8 mouse cellular contexts compared by ENCODE assay signal in the genomic region with DNA sequence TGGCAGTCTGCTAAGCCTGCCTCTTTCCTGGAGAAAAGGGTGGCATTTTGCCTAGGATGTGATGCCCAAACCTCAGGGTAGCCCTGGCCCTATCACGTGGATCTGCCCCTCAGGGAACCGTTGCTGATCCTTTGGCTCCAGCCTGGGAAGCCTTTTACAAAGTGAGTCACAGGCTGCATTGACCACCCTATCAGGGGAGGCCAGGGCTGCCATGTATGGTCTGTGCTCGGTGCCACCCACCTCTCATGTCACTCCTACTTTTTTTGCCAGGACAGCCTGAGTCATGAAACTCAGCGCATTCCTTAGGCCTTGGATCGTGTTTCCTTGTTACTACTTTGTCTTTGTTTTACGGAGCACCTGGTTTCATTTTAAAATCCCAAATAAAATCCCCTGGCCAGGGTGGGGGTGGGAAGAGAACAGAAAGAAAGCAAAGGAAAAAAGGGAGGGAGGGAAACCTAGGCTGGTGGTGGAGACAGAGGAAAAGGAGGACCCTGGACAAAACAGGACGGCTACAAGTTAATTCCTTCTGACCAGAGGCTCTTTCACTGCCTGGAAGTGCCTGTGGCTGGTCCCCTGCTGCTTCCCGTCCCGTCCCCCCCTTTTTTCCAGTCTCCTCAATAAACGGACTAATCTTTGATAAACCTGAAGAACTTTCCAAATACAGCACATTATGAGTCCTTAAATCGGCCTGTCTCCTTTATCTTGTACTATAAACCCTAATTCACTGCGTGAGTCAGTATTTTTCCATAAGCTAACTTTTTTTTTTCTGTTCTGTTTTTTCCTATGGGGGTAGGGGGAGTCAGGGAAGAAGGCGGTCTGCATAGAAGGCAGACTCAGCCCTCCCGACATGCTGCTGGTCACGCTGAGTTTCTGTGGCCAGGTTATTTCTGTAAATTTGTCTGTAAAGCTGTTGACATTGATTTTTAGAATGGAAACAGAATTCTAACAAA. TPM values are rescaled to one million over a fixed set of nuclear protein-coding genes. Genes with fewer than 3 reads are reported as not detected.
DNase-seq lines count a peak whose midpoint lies in the region; ATAC-seq and TF ChIP-seq lines count a peak whose summit lies in the region.

No protein-coding gene starts in this region.

- peak; percentile 62 to 75 for DNase-seq in cerebellum, adult 18-20 months
- peak; percentile 48 for DNase-seq in forebrain, postnatal 0 days
- DNase-seq in hindbrain, embryonic 14.5 days (ENCODE audit: low spot score), result peak; percentile 42
- no peak for DNase-seq in thymus, postnatal 14 days
- DNase-seq in right cerebral cortex, postnatal 10 days (ENCODE audit: low spot score in 2 of 2), result no peak

- H3K27ac ChIP-seq in forebrain, postnatal 0 days (ENCODE audit: low read depth, low read length), result no peak overlapping the region
- H3K27ac ChIP-seq in hindbrain, embryonic 14.5 days, result peak overlapping the region; percentile 63
- no peak overlapping the region for H3K27ac ChIP-seq in liver, embryonic 12.5 days
- no peak overlapping the region for H3K27ac ChIP-seq in neural tube, embryonic 12.5 days

- peaks cover 18% of the 10 kb centered on the region for H3K4me1 ChIP-seq in forebrain, postnatal 0 days (ENCODE audit: insufficient read depth)
- H3K4me1 ChIP-seq in hindbrain, embryonic 14.5 days (replicated peaks; ENCODE audit: control insufficient read depth, insufficient read depth, low read length), result peaks cover 22% of the 10 kb centered on the region
- peaks cover 13% of the 10 kb centered on the region for H3K4me1 ChIP-seq in liver, embryonic 12.5 days
- H3K4me1 ChIP-seq in neural tube, embryonic 12.5 days, result peaks cover 20% of the 10 kb centered on the region

- no peaks in the 10 kb centered on the region for H3K79me2 ChIP-seq in C2C12 (ENCODE audit: control insufficient read depth, insufficient read depth)

- peak overlapping the region; percentile 59 for H3ac ChIP-seq in C2C12 (ENCODE audit: control insufficient read depth, insufficient read length, low read depth)

- peak overlapping the region; percentile 30 for H3K4me3 ChIP-seq in C2C12 (ENCODE audit: insufficient read depth, poor library complexity, severe bottlenecking)
- H3K4me3 ChIP-seq in forebrain, postnatal 0 days (ENCODE audit: low read depth, low read length), result peak overlapping the region; percentile 39; the same call in 1 of the 2 replicates
- H3K4me3 ChIP-seq in hindbrain, embryonic 14.5 days (replicated peaks; ENCODE audit: low read length), result peak overlapping the region; percentile 36
- H3K4me3 ChIP-seq in liver, embryonic 12.5 days, result no peak overlapping the region
- no peak overlapping the region for H3K4me3 ChIP-seq in neural tube, embryonic 12.5 days

- H3K36me3 ChIP-seq in C2C12 (ENCODE audit: control insufficient read depth, insufficient read depth), result no peaks in the 10 kb centered on the region
- H3K36me3 ChIP-seq in forebrain, postnatal 0 days (ENCODE audit: insufficient read depth), result no peaks in the 10 kb centered on the region
- H3K36me3 ChIP-seq in hindbrain, embryonic 14.5 days (replicated peaks; ENCODE audit: control insufficient read depth, insufficient read depth), result no peaks in the 10 kb centered on the region
- no peaks in the 10 kb centered on the region for H3K36me3 ChIP-seq in liver, embryonic 12.5 days
- H3K36me3 ChIP-seq in neural tube, embryonic 12.5 days, result no peaks in the 10 kb centered on the region

- whole genome bisulfite sequencing in forebrain, postnatal 0 days, result 13% methylated on average over 15 of the region's 15 CpGs
- WGBS in hindbrain, embryonic 14.5 days, result 14% methylated on average over 15 of the region's 15 CpGs
- 33% methylated on average over 15 of the region's 15 CpGs for WGBS in liver, embryonic 12.5 days (ENCODE audit: insufficient replicate concordance)
- WGBS in neural tube, embryonic 12.5 days, result 15% methylated on average over 15 of the region's 15 CpGs

- TF ChIP-seq CTCF in C2C12 (IDR thresholded peaks at IDR 0.05; ENCODE audit: control insufficient read depth, insufficient read depth, insufficient read length), result no peak
- no peak for TF ChIP-seq CTCF in forebrain, postnatal 0 days (IDR thresholded peaks at IDR 0.05; ENCODE audit: low read depth)

- peak; percentile 54 for ATAC-seq in forebrain, postnatal 0 days
- peak; percentile 54; the same call in 1 of the 2 replicates for ATAC-seq in hindbrain, embryonic 14.5 days (ENCODE audit: low FRiP score)
- no peak for ATAC-seq in liver, embryonic 12.5 days
- peak; percentile 27; the same call in 1 of the 2 replicates for ATAC-seq in neural tube, embryonic 12.5 days (ENCODE audit: low FRiP score, low read depth)

- no peaks in the 10 kb centered on the region for H3K9me3 ChIP-seq in forebrain, postnatal 0 days (ENCODE audit: low read length)
- no peaks in the 10 kb centered on the region for H3K9me3 ChIP-seq in hindbrain, embryonic 14.5 days (ENCODE audit: control insufficient read depth, low read length)
- H3K9me3 ChIP-seq in liver, embryonic 12.5 days (replicated peaks), result no peaks in the 10 kb centered on the region
- no peaks in the 10 kb centered on the region for H3K9me3 ChIP-seq in neural tube, embryonic 12.5 days

- H3K9ac ChIP-seq in forebrain, postnatal 0 days, result peak overlapping the region; percentile 56; the same call in 1 of the 2 replicates
- peak overlapping the region; percentile 66; the same call in 1 of the 2 replicates for H3K9ac ChIP-seq in hindbrain, embryonic 14.5 days
- no peak overlapping the region for H3K9ac ChIP-seq in liver, embryonic 12.5 days
- no peak overlapping the region for H3K9ac ChIP-seq in neural tube, embryonic 12.5 days

- no peaks in the 10 kb centered on the region for H3K27me3 ChIP-seq in C2C12 (ENCODE audit: control insufficient read depth, insufficient read depth, insufficient read length)
- H3K27me3 ChIP-seq in forebrain, postnatal 0 days (ENCODE audit: insufficient read depth, low read length), result no peaks in the 10 kb centered on the region
- H3K27me3 ChIP-seq in hindbrain, embryonic 14.5 days (ENCODE audit: control insufficient read depth, insufficient read depth, low read length), result no peaks in the 10 kb centered on the region
- H3K27me3 ChIP-seq in liver, embryonic 12.5 days (replicated peaks), result no peaks in the 10 kb centered on the region
- H3K27me3 ChIP-seq in neural tube, embryonic 12.5 days (replicated peaks), result no peaks in the 10 kb centered on the region

- peak overlapping the region; percentile 60 for H3K4me2 ChIP-seq in forebrain, postnatal 0 days (ENCODE audit: low read depth)
- peak overlapping the region; percentile 67 for H3K4me2 ChIP-seq in hindbrain, embryonic 14.5 days (replicated peaks)
- peak overlapping the region; percentile 54 for H3K4me2 ChIP-seq in liver, embryonic 12.5 days
- H3K4me2 ChIP-seq in neural tube, embryonic 12.5 days (replicated peaks), result peak overlapping the region; percentile 72

- H3K79me3 ChIP-seq in C2C12 (ENCODE audit: low read depth), result no peaks in the 10 kb centered on the region

TF ChIP-seq in C2C12, 6 proteins besides CTCF, POLR2A, EP300 and RAD21:
- TF ChIP-seq MAX (IDR thresholded peaks at IDR 0.05) (no peak), CEBPB (IDR thresholded peaks at IDR 0.05; ENCODE audit: low read depth) (no peak), USF1 (IDR thresholded peaks at IDR 0.05; ENCODE audit: low read depth) (peak; percentile 87)

RNA-seq across cellular contexts. Expression of gene 1700011L22Rik, which starts 39.4 kb away (rescaled TPM):
- not detected for polyA plus RNA-seq in C2C12 (2012; fragmentation: generic; extraction: Trizol)
- total RNA-seq in forebrain, postnatal 0 days (2014; rRNA removed), result not detected in 2 replicates
- not detected in 2 replicates for polyA plus RNA-seq in forebrain, postnatal 0 days (2015; fragmentation: Nextera tagmentation; extraction: Ambion mirVana)
- not detected in 2 replicates for polyA plus RNA-seq in hindbrain, embryonic 14.5 days (2014; fragmentation: Nextera tagmentation; extraction: Ambion mirVana)
- polyA plus RNA-seq in liver, embryonic 12.5 days (2016; fragmentation: Nextera tagmentation; extraction: Ambion mirVana), result not detected in 2 replicates
- polyA plus RNA-seq in neural tube, embryonic 12.5 days (2016; fragmentation: Nextera tagmentation; extraction: Ambion mirVana), result not detected in 2 replicates

Comparison
In these comparisons a context has a peak if more than half of its experiments do, and no peak if none do; other contexts are left out.
1. H3K4me3 ChIP-seq: peak in C2C12 (single experiment), forebrain, postnatal 0 days (single experiment) and hindbrain, embryonic 14.5 days (single experiment); none in liver, embryonic 12.5 days (single experiment) and neural tube, embryonic 12.5 days (single experiment).
2. DNase-seq: peak in cerebellum, adult 18-20 months (2 of 2), forebrain, postnatal 0 days (single experiment) and hindbrain, embryonic 14.5 days (single experiment); none in thymus, postnatal 14 days (single experiment) and right cerebral cortex, postnatal 10 days (0 of 2).
3. H3K9ac ChIP-seq: peak in forebrain, postnatal 0 days (single experiment) and hindbrain, embryonic 14.5 days (single experiment); none in liver, embryonic 12.5 days (single experiment) and neural tube, embryonic 12.5 days (single experiment).
4. Peak in every context shown above with its lines, with median percentiles within 50 percentile points of each other: H3K4me2 ChIP-seq.